Mouse (Mus musculus) Patski (cell line): ENCODE measurements around the gene Otud4. TPM values are rescaled to one million over a fixed set of nuclear protein-coding genes. Genes with fewer than 3 reads are reported as not detected.

Source experiments
- ATAC-seq: fragments of 100-300 bp; one replicate; pipeline ENCODE4 v1.8.0; 2021
- CTCF ChIA-PET: fragments of 350-600 bp; sonication (Branson Sonifier 250); formaldehyde crosslinking; loops from one replicate; lab custom pipeline; 2022; ENCODE audit warnings: inconsistent platforms; lab: Charles Lee
- POLR2A ChIA-PET: fragments of 350-600 bp; sonication (Branson Sonifier 250); formaldehyde crosslinking; loops from one replicate; lab custom pipeline; 2022; ENCODE audit warnings: antibody characterized with exemption, inconsistent platforms; lab: Charles Lee
- DNase-seq: peaks from one replicate; pipeline ENCODE4 v3.0.0-alpha.2; 2011; ENCODE audit warnings: low read depth, low spot score
- H3K27me3 ChIP-seq: fragments of 371-371 bp; one replicate; pipeline ENCODE4 v1.5.1; 2021
- CTCF ChIP-seq: fragments of 100-300 bp; IDR thresholded peaks from one replicate; pipeline ENCODE4 v1.5.1; 2021
- in situ Hi-C: fragments of 300-500 bp; cut with MboI; formaldehyde crosslinking; loops from 3 replicates; pipeline ENCODE4 v1.11.1; 2018; ENCODE audit warnings: low pct_unique_long_range_greater_than_20kb, mixed read lengths
- polyA plus RNA-seq: library from polyadenylated mRNA; unstranded; gene quantifications from one replicate; pipeline ENCODE4 v1.2.3, GENCODE M21; 2021

The Otud4 gene
- polyA plus RNA-seq, 1 experiment from 2014 or later: 32.6 TPM

DNA sequence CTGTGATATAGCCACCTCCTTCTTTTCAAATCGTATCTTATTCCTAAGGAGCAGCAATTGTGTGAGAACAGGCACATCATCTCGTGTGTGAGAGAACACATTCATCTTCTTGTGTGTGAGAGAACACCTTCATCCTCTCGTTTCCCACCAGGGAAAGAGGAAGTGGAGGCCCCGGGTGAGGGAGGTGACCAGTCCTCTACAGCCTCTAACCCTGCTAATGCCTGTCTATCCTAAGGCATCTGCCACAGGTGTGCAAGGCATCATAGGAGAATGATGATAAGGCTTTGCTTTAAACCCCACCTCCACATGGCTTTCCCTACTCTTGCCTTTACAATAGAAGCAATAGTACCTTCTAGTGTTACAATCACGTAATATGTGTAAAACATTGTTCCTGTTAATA is 20.5 kb upstream of the Otud4 start:
- no peaks in the 10 kb centered on the region for H3K27me3 ChIP-seq
- ATAC-seq (no peak), DNase-seq (no peak)
- ChIA-PET CTCF (no interaction called here), POLR2A (interaction anchor here (1.2 kb wide), 1 partner anchor 10 kb away, joined by 3 read pairs; no protein-coding TSS in a partner anchor)
- in situ Hi-C loops: no loop called here
- no peak for TF ChIP-seq CTCF

DNA sequence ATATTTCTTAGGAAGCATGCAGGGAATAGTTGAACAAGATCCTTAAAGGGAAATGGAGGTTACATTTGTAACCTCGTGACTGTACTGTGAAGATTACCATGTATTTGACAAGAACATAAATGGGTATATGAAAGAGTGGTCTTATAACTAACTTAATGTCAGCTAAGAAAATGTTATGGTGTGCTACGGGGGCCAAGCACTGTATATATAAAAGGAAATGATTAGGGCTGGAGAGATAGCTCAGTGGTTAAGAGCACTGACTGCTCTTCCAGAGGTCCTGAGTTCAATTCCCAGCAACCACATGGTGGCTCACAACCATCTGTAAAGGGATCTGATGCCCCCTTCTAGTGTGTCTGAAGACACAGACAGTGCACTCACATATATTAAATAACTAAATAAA is 20.1 kb upstream of the Otud4 start:
- CTCF ChIA-PET: no interaction called here
- no peak for ATAC-seq
- POLR2A ChIA-PET: interaction anchor here (1.2 kb wide), 1 partner anchor 9 kb away, joined by 3 read pairs; no protein-coding TSS in a partner anchor
- in situ Hi-C loops: no loop called here
- no peak for TF ChIP-seq CTCF
- H3K27me3 ChIP-seq: no peaks in the 10 kb centered on the region
- DNase-seq: no peak

DNA sequence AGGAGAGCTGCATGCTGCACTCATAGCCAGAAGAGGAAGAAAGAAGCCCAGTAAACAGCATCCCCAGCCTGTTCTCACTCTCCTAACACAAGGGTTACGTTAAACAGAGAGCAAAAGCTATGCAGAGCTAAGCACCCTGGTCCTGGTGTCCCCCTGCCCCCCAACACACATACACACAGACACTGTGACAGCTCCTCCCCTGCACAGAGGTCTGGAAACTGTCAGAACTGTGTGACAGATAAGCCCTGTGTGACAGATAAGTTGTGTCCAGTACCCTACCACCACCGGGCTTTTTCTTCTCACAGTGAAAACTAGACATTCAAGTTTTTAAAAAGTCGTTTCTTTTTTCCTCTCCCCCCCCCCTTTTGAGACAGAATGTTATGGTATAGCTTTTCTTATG is 19.4 kb upstream of the Otud4 start:
- TF ChIP-seq CTCF: no peak
- DNase-seq (no peak), ATAC-seq (no peak)
- no peaks in the 10 kb centered on the region for H3K27me3 ChIP-seq
- POLR2A ChIA-PET: interaction anchor here (0.6 to 1.2 kb wide), 2 partner anchors 9 to 243 kb away, joined by 3 read pairs; no protein-coding TSS in a partner anchor
- in situ Hi-C loops: no loop called here
- CTCF ChIA-PET: no interaction called here

DNA sequence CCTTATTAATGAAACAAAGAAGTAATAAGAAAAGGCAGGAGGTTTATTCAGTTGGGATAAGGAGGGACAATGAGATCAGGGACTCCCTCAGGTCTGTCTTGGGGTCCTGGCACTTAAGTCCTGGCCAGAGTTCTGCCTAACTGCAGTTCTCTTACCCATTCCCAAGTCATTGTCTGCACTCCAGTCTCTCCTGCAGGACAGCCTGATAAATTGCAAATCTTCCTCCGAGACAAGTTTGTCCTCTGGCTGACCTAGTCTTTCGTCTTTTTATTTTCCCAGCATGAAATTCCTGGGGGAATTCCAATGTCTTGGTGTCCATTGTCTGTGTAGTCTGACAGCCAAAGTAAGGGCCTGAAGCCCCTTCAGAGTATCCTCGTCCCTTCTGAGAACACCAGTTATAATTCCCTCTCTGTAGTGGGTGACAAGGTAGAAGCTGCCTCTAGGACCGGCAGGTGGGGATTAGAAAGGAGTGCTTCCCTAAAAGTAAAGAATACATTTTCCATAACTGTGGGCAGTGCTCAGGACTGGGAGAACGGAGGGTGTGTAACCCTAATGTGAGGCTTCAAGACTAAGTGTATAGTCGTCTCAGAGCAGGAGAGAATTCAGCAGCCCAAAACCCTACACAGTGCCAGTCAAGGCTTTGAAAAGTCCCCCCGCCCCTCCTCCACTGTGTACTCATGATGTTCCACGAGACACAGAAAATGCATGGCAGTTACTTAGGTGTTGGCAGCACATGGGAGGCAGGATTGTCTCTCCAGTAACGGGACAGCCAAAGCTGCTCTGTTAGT is 18.7 kb upstream of the Otud4 start:
- POLR2A ChIA-PET: interaction anchor here (0.6 kb wide), 1 partner anchor 244 kb away, joined by 3 read pairs; no protein-coding TSS in a partner anchor
- DNase-seq: no peak
- no peak for TF ChIP-seq CTCF
- in situ Hi-C loops: no loop called here
- no peaks in the 10 kb centered on the region for H3K27me3 ChIP-seq
- CTCF ChIA-PET: no interaction called here
- no peak for ATAC-seq

DNA sequence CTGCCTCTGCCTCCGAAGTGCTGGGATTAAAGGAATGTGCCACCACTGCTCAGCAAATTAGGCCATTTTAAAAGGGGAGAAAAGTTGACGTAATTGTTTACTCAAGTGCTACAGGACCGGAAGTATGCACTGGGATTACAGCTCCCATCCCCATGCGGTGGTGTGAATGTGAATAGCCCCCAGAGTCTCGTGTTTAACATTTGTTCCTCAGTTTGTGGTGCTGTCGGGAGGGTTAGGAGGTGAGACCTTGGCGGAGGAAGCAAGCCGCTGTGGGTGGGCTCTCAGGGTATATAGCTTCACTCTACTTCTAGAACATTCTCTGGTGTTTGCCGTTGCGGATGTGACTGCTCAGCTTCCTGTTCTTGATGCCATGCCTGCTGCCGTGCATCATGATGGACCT is 17.1 kb upstream of the Otud4 start:
- ChIA-PET CTCF (no interaction called here), POLR2A (no interaction called here)
- TF ChIP-seq CTCF: no peak
- no peaks in the 10 kb centered on the region for H3K27me3 ChIP-seq
- in situ Hi-C loops: no loop called here
- ATAC-seq (no peak), DNase-seq (no peak)

DNA sequence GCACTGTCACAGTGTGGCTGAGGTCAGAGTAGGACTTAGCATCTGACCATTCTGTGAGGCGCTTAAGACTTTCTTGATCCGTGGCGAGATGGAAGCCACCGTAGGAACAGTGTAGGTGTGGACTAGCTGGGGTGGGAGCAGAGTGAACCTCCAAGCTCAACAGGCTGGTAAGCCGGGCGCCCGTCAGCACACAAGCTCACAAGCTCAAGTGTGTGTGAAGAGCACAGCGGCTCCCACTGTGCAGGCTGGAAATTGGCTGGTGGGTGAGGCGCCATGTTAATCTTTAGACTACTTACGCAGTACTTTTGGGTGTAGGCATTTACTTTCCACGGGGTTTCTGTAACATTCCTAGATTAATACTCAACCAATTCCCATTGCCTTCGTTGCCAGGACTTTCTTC is 16.1 kb upstream of the Otud4 start:
- TF ChIP-seq CTCF: no peak
- ChIA-PET POLR2A (no interaction called here), CTCF (no interaction called here)
- H3K27me3 ChIP-seq: no peaks in the 10 kb centered on the region
- in situ Hi-C loops: no loop called here
- DNase-seq (no peak), ATAC-seq (no peak)

DNA sequence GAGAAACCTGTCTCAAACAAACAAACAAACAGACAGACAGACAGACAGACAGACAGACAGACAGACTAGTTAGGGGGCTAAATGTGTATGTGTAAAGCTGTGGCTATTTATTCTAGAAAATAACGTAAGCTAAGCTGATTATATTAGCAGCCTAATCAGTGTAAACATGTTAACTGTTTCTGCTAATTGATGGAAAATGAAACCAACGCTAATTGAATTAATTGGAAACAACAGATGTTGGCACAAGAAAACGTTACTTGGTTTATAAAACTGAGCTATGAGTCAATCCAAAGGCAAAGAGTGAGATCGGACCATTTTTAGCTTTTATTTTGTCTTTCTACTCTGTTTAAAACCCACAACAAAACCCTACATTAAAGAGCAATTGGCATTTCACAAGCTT is 15.0 kb upstream of the Otud4 start:
- DNase-seq (no peak), ATAC-seq (no peak)
- in situ Hi-C loops: no loop called here
- ChIA-PET POLR2A (interaction anchor here (0.5 kb wide), 1 partner anchor 16 kb away, joined by 3 read pairs; no protein-coding TSS in a partner anchor), CTCF (interaction anchor here (1.7 kb wide), 1 partner anchor 14 kb away, joined by 3 read pairs; no protein-coding TSS in a partner anchor)
- no peaks in the 10 kb centered on the region for H3K27me3 ChIP-seq
- no peak for TF ChIP-seq CTCF

DNA sequence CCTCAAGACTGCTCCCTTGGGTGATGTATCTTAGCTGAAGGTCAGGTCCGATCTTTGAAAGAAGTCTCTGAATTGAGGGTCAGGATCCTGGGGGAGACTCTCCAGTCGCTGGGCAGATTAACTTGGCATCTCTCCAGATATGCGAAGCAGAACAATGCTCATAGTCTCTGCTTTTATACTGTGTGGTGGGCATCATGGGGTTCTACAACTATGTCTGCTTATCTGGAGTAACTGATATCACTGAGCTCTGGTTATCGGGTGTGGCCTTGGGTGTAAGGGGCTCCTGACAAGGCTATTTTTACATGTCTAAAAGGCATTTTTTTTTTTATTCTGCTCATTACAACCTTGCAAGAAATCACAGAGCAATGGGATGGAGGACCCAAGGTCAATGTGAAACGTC is 13.2 kb upstream of the Otud4 start:
- ChIA-PET CTCF (interaction anchor here (1.4 to 1.7 kb wide), 2 partner anchors 12 kb away, joined by 3 to 4 read pairs; no protein-coding TSS in a partner anchor), POLR2A (no interaction called here)
- in situ Hi-C loops: no loop called here
- TF ChIP-seq CTCF: no peak
- ATAC-seq: no peak
- DNase-seq: no peak
- no peaks in the 10 kb centered on the region for H3K27me3 ChIP-seq

DNA sequence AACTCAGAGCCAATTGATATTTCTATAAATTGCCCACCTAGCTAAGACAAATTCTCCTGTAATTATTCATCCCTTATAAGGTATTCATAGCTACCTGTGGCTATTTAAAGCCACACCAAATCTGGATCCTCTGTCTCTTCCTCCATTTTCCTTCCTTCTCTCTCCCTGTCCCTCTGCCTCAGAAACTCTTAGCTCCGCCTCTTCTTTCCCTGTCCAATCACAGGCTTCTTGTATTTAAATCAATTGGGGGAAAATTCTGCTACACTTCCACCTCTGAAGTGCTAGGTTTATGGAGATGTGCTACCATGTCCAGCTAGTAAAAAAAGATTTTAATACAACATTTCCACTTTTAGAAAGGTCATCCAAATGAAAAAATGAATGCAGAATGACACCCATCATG is 3.9 kb upstream of the Otud4 start:
- ATAC-seq: no peak
- DNase-seq: no peak
- no peaks in the 10 kb centered on the region for H3K27me3 ChIP-seq
- ChIA-PET POLR2A (no interaction called here), CTCF (no interaction called here)
- TF ChIP-seq CTCF: no peak
- in situ Hi-C loops: no loop called here

DNA sequence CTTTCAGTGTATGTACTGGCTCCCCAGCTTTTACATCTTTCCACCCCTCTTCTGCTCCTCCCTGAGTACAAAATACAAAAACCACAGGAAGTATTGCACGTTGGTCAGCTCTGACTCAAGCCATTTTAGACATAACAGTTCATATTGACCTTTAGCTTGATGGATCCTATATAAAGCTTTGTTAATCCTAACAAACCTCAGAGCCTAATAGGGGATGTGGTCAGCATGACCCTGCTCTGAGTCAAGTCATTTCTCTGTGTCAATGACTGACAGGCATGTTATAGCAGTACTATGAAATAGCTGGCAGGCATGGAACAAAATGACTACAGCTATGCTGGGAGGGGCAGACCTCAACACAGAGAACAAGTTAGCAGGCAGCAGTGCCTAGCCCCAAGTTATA is 3.3 kb upstream of the Otud4 start:
- CTCF ChIA-PET: no interaction called here
- no peak for TF ChIP-seq CTCF
- in situ Hi-C loops: no loop called here
- ATAC-seq (no peak), DNase-seq (no peak)
- no peaks in the 10 kb centered on the region for H3K27me3 ChIP-seq
- POLR2A ChIA-PET: no interaction called here

DNA sequence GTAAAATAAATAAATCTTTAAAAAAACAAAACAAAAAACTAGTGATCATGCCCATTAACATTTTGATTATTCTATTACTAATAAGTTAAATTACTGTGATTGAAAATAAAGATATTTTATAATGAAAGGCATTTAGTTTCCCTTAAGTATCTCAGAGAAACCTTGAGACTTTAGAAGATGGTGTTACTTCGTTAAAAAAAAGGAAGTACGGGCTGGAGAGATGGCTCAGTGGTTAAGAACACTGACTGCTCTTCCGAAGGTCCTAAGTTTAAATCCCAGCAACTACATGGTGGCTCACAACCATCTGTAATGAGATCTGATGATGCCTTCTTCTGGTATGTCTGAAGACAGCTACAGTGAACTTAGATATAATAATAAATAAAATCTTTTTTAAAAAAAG is 2.2 kb upstream of the Otud4 start:
- H3K27me3 ChIP-seq: no peaks in the 10 kb centered on the region
- no peak for ATAC-seq
- in situ Hi-C loops: no loop called here
- no peak for TF ChIP-seq CTCF
- ChIA-PET CTCF (interaction anchor here (1.3 to 1.6 kb wide), 2 partner anchors 12 to 29 kb away, joined by 3 to 5 read pairs; no protein-coding TSS in a partner anchor), POLR2A (no interaction called here)
- no peak for DNase-seq
